Mouse (Mus musculus) ES-Bruce4 (cell line): Measurements from ENCODE around the gene Eef1akmt3.

Source experiments
- CTCF ChIP-seq: IDR thresholded peaks from one replicate; pipeline ENCODE4 v1.8.1; 2011; ENCODE audit warnings: low read depth, low read length
- POLR2A ChIP-seq: IDR thresholded peaks from one replicate; pipeline ENCODE4 v1.8.1; 2011; ENCODE audit warnings: low read length; ENCODE audit not compliant: insufficient read depth

- TF ChIP-seq CTCF (no peak), POLR2A (no peak)
Observed at GRCm38 (mm10) chr10:127048608-127049394, 7.5 kb upstream of the Eef1akmt3 start.
